Mouse (Mus musculus) forebrain, postnatal 0 days (tissue): ENCODE measurements at regions not wholly inside any gene's neighbourhood (a gene's known extent, or its start where the extent isn't known, plus 50 kb on each side); places are given as distances from the start of the nearest gene placed in this dataset.

Source experiments
- ATAC-seq: fragments of 200-750 bp; cut with Nextera tagmentation; 2 replicates; pipeline ENCODE4 v1.8.0; 2017; ENCODE audit warnings: mild to moderate bottlenecking, moderate library complexity
- DNase-seq: peaks from one replicate; pipeline ENCODE4 v3.0.0-alpha.2; 2015
- H3K27ac ChIP-seq: fragments of 300-500 bp; sonication (generic); 2 replicates; pipeline ENCODE4 v1.5.1; 2014; ENCODE audit warnings: low read depth, mild to moderate bottlenecking, antibody characterized with exemption, low read length, moderate library complexity, mixed read lengths
- H3K27me3 ChIP-seq: fragments of 300-500 bp; sonication (generic); 2 replicates; pipeline ENCODE4 v1.6.1; 2014; ENCODE audit warnings: mild to moderate bottlenecking, low read length, mixed read lengths; ENCODE audit not compliant: insufficient read depth
- H3K36me3 ChIP-seq: fragments of 300-500 bp; sonication (generic); 2 replicates; pipeline ENCODE4 v1.6.1; 2014; ENCODE audit warnings: mild to moderate bottlenecking, moderate library complexity; ENCODE audit not compliant: insufficient read depth
- H3K4me1 ChIP-seq: fragments of 300-500 bp; sonication (generic); 2 replicates; pipeline ENCODE4 v1.6.1; 2014; ENCODE audit warnings: antibody characterized with exemption; ENCODE audit not compliant: insufficient read depth
- H3K4me2 ChIP-seq: fragments of 300-500 bp; sonication (generic); 2 replicates; pipeline ENCODE4 v1.6.1; 2014; ENCODE audit warnings: low read depth, mild to moderate bottlenecking, moderate library complexity
- H3K4me3 ChIP-seq: fragments of 300-500 bp; sonication (generic); 2 replicates; pipeline ENCODE4 v1.5.1; 2014; ENCODE audit warnings: low read depth, low read length, mixed read lengths
- H3K9ac ChIP-seq: fragments of 300-500 bp; sonication (generic); 2 replicates; pipeline ENCODE4 v1.6.1; 2014; ENCODE audit warnings: mild to moderate bottlenecking
- H3K9me3 ChIP-seq: fragments of 300-500 bp; sonication (generic); 2 replicates; pipeline ENCODE4 v1.6.1; 2016; ENCODE audit warnings: low read length
- CTCF ChIP-seq: sonication (generic); IDR thresholded peaks from 2 replicates; pipeline ENCODE4 v1.5.1; 2016; ENCODE audit warnings: antibody characterized with exemption, control low read depth, low read depth
- WGBS: fragments of 180-500 bp; shearing (Covaris S2); extraction: QIAGEN DNeasy Blood & Tissue Kit; methylation state at CpG from one replicate; pipeline ENCODE4 v1.1.7; 2014; 5-methylcytosine and 5-hydroxymethylcytosine counted together

- no peak for TF ChIP-seq CTCF
- Histone ChIP-seq H3K4me3 (no peak overlapping the region), H3K9ac (no peak overlapping the region), H3K4me1 (no peaks in the 10 kb centered on the region), H3K27ac (no peak overlapping the region), H3K9me3 (no peaks in the 10 kb centered on the region), H3K4me2 (no peak overlapping the region), H3K36me3 (no peaks in the 10 kb centered on the region), H3K27me3 (no peaks in the 10 kb centered on the region)
- DNase-seq, result no peak
- 68% methylated on average over 9 of the region's 9 CpGs for WGBS
- ATAC-seq, result no peak
These were observed 529.1 kb downstream of the Meis1 start for GRCm38 (mm10) chr11:18489517-18490256.

DNA sequence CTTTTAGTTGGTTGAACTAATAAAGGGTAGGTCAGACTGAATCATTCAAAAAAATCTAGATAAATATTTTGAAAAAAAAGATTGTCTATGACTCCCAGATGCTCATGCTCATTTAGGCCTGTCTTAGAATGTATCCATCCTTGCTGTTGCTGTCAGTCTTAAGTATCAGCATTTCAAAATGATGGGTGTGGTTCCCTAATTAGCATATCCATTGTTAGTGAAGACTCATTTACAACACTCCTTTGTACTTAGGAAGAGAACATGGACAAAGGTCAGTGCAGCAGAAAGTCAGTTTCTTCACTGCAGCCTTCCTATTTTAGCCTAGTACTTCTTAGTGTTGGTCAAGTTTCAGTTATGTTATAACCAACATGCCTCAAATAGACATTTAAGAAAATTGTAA, 525.2 kb upstream of the Etaa1 start:
- Histone ChIP-seq H3K36me3 (no peaks in the 10 kb centered on the region), H3K4me1 (no peaks in the 10 kb centered on the region), H3K4me2 (no peak overlapping the region), H3K27me3 (no peaks in the 10 kb centered on the region), H3K4me3 (no peak overlapping the region), H3K9ac (no peak overlapping the region), H3K27ac (no peak overlapping the region), H3K9me3 (no peaks in the 10 kb centered on the region)
- no peak for TF ChIP-seq CTCF
- DNase-seq (no peak), ATAC-seq (no peak)

- Histone ChIP-seq H3K9ac (no peak overlapping the region), H3K4me2 (no peak overlapping the region), H3K27ac (no peak overlapping the region), H3K4me3 (no peak overlapping the region), H3K4me1 (no peaks in the 10 kb centered on the region), H3K9me3 (no peaks in the 10 kb centered on the region), H3K27me3 (no peaks in the 10 kb centered on the region), H3K36me3 (no peaks in the 10 kb centered on the region)
- 86% methylated on average over 3 of the region's 3 CpGs for WGBS
- DNase-seq (no peak), ATAC-seq (no peak)
- no peak for TF ChIP-seq CTCF
These were observed 497.6 kb upstream of the Etaa1 start for GRCm38 (mm10) chr11:18451271-18451670.

DNA sequence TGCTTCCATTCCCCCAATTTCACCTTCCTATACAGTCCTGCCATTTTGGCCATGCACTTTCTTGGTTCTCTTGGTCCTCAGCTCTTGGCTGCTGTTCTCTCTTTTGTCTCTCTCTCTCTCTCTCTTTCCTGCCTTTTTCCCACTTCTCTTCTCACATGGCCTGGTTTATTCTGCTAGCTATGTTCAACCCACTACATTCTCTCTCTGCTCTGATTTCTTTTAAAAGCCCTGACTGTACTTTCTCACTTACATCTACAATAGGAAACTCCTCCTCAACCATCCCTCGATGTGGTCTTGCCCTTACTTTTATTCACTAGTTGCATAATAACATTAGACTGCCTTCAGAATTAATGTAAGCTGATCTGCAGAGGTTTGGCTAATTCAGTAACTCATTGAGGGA, 495.2 kb upstream of the Etaa1 start:
- H3K27me3 ChIP-seq, result no peaks in the 10 kb centered on the region
- TF ChIP-seq CTCF, result no peak
- WGBS, result 80% methylated on average over 1 of the region's 1 CpGs

DNA sequence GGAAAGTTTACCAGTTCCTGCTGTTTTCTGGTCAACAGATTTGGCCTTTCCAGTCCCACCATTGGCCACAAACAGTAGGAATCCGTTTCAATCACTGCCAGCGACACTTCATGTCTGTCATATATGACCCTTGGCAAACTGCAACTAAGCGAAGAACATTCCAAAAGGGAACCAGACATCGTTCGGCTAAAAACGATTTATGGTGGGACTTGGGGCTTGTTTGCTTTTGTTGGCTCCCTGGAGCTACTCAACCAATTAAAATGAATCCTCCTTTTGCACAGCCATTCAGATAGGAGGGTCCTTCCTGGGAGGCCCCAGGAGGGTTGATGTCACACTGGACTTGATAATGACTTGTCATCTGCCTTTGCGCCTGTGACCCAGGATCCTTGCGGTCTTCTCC, 490.9 kb upstream of the Etaa1 start:
- no peak overlapping the region for H3K27ac ChIP-seq
- H3K27me3 ChIP-seq, result no peaks in the 10 kb centered on the region
- H3K4me3 ChIP-seq, result no peak overlapping the region
- H3K36me3 ChIP-seq, result no peaks in the 10 kb centered on the region
- ATAC-seq (no peak), DNase-seq (no peak)
- 83% methylated on average over 8 of the region's 8 CpGs for WGBS
- H3K9me3 ChIP-seq, result no peaks in the 10 kb centered on the region
- H3K4me1 ChIP-seq, result no peaks in the 10 kb centered on the region
- no peak for TF ChIP-seq CTCF
- H3K4me2 ChIP-seq, result no peak overlapping the region
- no peak overlapping the region for H3K9ac ChIP-seq

More for the DNA sequence above, 495.2 kb upstream of the Etaa1 start:
- no peaks in the 10 kb centered on the region for H3K4me1 ChIP-seq
- ATAC-seq, result no peak
- H3K9me3 ChIP-seq, result no peaks in the 10 kb centered on the region
- no peak overlapping the region for H3K4me2 ChIP-seq
- H3K36me3 ChIP-seq, result no peaks in the 10 kb centered on the region
- no peak overlapping the region for H3K9ac ChIP-seq
- DNase-seq, result no peak
- H3K27ac ChIP-seq, result no peak overlapping the region
- no peak overlapping the region for H3K4me3 ChIP-seq

- ATAC-seq (no peak), DNase-seq (no peak)
- Histone ChIP-seq H3K4me2 (no peak overlapping the region), H3K27me3 (no peaks in the 10 kb centered on the region), H3K9me3 (no peaks in the 10 kb centered on the region), H3K27ac (no peak overlapping the region), H3K9ac (no peak overlapping the region), H3K4me1 (no peaks in the 10 kb centered on the region), H3K36me3 (no peaks in the 10 kb centered on the region), H3K4me3 (no peak overlapping the region)
- TF ChIP-seq CTCF, result no peak
- WGBS, result 71% methylated on average over 5 of the region's 5 CpGs
These were observed 490.4 kb upstream of the Etaa1 start for GRCm38 (mm10) chr11:18444101-18444500.

GRCm38 (mm10) chr11:18443156-18443555, 489.5 kb upstream of the Etaa1 start:
- Histone ChIP-seq H3K4me1 (no peaks in the 10 kb centered on the region), H3K9me3 (no peaks in the 10 kb centered on the region), H3K27me3 (no peaks in the 10 kb centered on the region), H3K9ac (no peak overlapping the region), H3K4me2 (no peak overlapping the region), H3K4me3 (no peak overlapping the region), H3K36me3 (no peaks in the 10 kb centered on the region), H3K27ac (no peak overlapping the region)
- ATAC-seq (no peak), DNase-seq (no peak)
- 75% methylated on average over 2 of the region's 2 CpGs for WGBS
- TF ChIP-seq CTCF, result no peak
